Mouse (Mus musculus): ENCODE data around the gene Gm15319.
"Not testable (repeated sequence)": the region's sequence is repeated elsewhere in the genome, so short reads cannot be mapped to it uniquely, and the experiment has no call there.

Gene Gm15319

DNA sequence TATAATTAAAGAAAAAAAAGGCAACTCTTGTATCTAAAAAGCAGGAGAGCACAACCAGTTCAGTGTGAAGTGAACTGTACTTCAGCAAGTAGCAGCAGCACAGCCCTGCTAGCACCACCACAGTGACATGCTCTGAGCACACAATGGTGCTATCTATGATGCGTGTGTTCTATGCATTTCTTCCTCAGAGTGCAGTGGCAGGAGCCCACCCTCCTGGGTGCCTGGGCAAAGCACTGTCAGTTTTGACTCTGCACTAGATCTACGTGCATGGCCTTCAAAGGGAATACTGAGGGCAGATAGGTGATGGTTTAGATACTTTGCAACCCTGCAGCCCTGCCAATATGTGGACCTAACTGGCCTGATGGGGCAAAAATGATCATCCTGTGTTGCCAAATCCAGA lies at the start of gene Gm15319:
Gene Gm15319, minus strand, starts transcription at position 101 of the 400 bp plus-strand sequence.
- ATAC-seq (ENCODE audit: insufficient number of reproducible peaks, low FRiP score, low TSS enrichment): not testable (repeated sequence)

DNA sequence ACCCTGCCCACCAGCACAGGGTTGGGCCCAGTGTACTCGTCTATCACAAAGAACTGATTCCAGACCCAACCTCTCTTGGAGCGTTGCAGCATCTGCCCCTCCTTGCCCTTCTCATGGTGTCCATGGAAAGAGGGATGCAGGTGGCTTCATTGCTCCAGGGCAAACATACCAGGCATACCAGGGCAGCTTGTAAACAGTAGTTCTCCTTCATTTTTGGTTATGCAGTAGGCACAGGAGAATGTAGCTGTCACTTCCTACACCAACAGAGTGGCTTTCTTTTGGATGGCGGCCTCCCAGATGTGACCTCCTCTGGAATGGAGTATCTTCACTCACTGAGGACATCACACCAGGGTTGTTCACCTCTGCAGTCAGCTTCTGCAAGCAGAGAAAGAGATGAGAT lies 47.3 kb upstream of the Gm15319 start:
- ATAC-seq (ENCODE audit: insufficient number of reproducible peaks, low FRiP score, low TSS enrichment): not testable (repeated sequence)

DNA sequence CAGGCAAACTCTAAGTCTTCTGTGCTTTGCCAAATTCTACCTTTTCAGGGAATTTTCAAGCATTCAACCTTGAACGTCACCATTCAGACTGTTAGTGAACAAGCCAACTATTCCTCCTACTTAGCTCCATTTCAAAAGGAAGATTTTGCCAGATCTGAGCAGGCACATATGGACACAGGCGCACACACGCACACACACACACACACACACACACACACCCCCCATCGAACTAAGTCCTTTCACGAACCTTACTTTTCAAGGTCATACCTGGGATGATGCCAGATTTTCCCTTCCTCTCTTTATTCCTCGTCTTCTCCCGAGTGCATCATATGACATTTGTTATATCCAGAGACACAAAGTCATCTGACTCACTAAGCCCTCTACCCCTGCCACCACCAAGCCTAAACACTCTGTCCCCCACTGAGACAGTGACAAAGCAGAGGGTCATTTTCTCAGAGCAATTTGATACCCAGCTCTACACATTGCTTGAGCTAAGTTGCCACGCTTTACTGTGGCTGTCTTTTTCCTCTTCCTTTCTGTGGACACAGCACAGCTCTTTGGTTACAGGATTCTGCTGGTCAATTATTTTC lies 45.5 kb upstream of the Gm15319 start:
- not testable (repeated sequence) for ATAC-seq (ENCODE audit: insufficient number of reproducible peaks, low FRiP score, low TSS enrichment)

DNA sequence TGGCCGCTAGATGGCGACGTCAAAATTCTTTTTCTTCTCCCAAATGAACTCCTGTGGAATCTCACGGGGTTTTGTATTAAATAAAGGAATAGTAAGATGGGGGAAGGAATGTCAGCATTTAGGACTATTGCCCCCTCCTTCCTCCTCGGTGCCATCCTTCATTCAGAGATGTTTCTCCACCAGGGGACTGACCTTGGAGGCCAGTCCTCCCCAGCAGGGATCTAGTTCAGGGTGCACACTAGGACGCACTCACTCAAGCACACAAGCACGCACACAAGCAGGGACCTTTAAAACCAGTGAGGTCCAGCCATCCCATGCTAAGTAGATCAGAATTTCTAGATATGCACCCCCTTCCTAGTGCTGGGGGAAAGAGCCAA lies 26.3 kb upstream of the Gm15319 start:
- ATAC-seq (ENCODE audit: insufficient number of reproducible peaks, low FRiP score, low TSS enrichment): not testable (repeated sequence)

DNA sequence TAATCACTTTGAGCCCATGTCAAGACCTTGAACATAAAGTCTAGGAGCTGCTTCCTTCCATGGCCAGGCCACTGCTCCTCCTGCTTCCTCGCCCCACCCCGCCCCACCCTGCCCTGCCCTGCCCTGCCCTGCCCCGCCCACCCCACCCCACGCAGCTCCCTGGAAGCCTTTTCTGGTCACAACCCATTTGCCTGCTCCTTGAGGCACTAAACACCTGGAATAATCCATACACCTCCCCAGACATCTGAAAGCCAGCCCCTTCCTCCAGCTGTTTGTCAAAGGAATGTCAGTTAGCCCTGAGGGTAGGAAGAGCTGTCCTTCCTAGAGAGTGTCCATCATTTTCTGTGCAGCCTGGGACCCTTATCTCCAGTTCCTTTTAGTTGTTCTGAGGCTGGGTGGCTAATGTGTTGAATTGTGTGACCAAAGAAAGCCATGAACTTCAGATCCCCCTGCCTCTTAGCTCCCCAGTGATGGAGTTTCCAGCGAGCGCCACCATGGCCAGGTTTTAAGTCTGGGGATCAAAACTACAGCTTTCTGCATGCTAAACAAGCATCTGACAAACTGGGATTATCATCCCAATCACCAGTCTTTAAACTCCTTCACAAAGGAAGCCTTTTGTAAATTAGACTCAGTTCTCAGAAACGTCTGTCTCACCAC lies 25.8 kb upstream of the Gm15319 start:
- peak; percentile 61; the same call in 1 of the 2 replicates for ATAC-seq (ENCODE audit: insufficient number of reproducible peaks, low FRiP score, low TSS enrichment)

DNA sequence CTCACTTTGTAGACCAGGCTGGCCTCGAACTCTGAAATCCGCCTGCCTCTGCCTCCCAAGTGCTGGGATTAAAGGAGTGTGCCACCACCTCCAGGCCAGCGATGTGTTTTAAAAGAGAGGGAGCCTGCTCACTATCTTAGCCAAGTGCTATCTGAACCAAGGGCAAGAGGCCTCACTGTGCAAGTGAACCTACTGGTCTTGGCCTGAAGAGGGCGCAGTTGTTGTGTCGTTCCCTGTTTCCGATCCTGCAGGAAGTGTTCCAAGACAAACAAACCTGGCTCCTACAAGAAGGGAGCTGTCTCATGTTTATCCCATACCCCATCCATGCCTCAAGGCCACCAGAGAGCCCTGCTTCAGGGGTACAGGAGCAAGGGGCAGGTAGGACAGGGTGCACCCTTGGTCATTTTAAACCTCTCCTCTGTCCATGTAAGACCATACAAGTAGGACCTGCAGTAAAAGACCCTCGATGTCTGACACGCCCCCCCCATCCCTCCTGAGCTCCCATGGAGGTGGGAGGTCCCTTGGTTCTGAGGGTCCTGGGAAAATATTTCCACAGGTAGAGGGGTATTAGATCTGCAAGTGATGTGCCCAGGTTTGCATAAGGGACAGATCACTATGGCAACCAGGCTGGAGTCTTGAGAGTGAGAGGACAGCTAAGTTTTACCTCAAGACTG lies 24.2 kb upstream of the Gm15319 start:
- not testable (repeated sequence) for ATAC-seq (ENCODE audit: insufficient number of reproducible peaks, low FRiP score, low TSS enrichment)

DNA sequence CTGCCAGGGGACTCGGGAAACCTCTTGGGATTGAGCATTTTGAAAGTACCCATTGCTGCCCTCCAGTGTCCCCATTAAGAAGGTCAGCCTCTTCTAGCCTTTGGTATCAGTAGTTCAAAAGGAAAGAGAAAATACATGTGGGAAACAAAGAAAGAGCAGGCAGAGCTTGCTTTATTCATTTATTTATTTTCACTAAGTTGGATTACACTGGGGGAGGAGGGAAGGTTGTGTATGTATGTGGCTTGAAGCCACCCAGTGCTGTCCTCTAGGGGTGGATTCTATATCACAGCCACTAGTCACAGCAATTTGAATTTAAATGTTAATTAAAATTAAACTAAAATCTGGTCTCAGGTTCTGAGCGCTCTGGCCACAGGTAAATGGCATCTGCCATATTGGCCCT lies 22.0 kb upstream of the Gm15319 start:
- ATAC-seq (ENCODE audit: insufficient number of reproducible peaks, low FRiP score, low TSS enrichment): not testable (repeated sequence)

DNA sequence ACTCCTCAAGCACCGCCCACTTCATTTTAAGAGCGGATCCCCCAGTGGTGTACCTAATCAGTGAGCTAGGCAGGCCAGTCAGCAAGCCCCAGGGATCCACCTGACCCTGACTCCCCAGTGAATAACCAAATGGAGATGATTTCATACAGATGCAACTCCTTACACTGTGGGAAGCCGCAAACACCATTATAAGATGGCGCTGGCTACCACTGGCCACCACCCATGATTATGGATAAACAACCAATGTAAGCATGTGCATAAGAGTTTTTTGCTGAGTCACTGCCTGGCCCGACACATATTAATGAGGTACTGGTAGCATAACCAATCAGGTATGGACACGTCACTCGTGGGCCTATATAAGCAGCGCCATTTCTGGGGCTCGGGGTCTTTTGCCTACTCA lies 21.1 kb upstream of the Gm15319 start:
- not testable (repeated sequence) for ATAC-seq (ENCODE audit: insufficient number of reproducible peaks, low FRiP score, low TSS enrichment)

DNA sequence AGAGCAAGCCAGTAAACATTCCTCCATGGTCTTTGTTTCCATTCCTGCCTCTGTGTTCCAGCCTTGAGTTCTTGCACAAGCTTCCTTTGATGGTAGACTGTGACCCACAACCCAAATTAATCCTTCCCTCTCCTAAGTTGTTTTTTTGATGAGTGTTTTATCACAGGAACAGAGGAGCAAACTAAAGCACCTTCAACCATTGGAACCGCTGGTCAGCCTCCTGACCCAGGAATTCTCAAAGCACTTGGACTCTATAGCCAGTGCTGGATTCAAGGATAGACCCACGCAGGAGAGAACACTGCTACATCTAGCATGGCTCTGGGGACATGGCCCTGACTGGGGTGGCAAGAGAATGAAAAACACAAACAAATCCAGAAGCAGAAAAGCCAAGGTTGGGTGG lies 19.1 kb upstream of the Gm15319 start:
- ATAC-seq (ENCODE audit: insufficient number of reproducible peaks, low FRiP score, low TSS enrichment): not testable (repeated sequence)

DNA sequence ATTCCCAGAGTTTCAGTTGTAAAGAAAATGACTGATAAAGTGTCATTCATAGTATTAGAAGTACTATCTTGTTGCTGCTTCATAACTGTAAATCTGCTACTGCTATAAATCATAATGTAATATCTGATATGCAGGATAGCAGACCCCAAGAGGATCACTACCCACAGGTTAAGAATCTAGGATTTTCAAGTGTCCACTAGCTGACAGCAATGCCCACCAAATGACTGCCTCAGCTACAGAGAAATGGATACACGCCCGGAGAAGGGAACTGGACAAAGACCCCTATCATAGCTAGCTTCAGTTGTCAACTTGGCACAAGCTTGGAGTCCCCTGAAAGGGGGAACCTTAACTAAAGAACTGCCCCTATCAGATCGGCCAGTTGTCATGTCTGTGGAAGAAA lies 18.6 kb upstream of the Gm15319 start:
- ATAC-seq (ENCODE audit: insufficient number of reproducible peaks, low FRiP score, low TSS enrichment): not testable (repeated sequence)

DNA sequence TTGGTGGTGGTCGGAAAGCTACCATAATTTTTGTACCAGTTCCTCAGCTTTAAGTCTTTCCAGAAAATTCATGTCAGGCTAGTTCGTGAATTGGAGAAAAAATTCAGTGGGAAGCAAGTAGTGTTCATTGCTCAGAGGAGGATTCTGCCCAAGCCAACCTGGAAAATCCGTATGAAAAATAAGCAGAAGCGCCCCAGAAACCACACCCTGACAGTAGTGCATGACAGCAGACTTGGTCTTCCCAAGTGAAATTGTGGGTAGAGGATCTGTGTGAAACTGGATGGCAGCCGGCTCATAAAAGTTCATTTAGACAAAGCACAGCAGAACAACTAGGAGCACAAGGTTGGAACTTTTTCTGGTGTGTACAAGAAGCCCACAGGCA lies 18.2 kb upstream of the Gm15319 start:
- ATAC-seq (ENCODE audit: insufficient number of reproducible peaks, low FRiP score, low TSS enrichment): not testable (repeated sequence)

DNA sequence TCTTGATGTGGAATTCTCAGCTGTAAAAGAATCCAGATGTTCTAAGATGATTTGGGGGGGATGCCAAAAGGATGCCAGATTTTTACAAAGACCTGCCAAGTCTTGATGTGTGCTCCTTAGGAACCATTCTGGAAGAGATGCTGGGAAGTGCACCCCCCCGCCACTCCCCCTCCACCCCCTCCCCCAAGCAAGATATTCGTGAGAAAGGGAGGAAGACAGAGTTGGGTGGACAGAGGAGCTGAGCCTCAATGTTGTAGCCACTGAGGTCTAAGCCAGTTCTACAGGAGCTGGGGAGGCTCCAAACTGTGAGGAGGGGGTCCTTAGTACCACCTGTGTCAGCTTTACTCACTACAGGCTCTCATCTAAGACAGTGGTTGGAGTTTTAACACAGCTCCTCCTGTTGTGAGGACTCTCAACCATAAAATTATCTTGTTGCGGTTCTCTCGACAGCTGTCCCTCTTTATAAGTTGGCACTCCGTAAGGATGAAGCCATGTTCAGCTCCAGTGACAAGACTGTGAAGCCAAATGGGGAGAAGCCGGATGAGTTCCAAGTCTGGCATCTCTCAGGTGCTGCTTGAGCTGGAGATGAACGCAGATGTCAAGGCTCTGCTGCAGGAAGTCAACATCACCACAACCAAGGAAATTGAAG lies 17.7 kb upstream of the Gm15319 start:
- peak; percentile 91 for ATAC-seq (ENCODE audit: insufficient number of reproducible peaks, low FRiP score, low TSS enrichment)

DNA sequence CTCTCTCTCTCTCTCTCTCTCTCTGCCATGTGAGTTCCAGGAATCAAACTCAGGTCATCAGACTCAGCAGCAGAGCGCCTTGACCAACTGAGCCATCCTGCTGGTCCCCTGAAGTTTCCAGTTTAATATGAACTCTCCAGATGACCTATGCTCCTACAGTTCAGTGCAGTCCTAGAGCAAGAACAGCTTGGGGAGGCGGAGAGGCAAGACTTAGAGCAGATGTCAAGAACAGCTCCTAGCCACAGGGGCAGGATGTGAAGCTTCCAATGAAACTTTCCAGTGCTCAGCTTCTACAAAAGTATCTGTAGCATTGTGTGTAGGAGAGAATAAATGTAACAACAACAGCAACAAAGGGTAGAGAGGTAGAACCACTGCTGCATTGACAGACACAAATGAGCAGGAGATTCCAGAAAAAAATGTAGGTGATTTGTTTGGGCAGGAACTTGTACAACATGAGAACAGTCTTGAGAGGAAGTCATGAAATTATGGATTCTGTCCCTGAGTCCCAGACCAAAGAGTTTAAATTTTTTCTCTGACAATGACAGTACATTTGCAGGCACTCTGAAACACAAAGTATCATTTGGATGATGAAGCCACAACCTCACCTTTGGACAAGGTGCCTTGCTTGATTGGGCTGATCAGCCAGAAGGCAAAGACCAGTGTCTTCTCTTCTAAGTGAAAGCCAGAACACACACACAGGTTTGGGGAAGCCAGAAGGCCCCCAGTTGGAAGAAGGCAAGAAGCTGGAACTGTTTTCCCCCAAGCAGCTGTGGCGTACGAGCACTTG lies 16.8 kb upstream of the Gm15319 start:
- peak; percentile 68 for ATAC-seq (ENCODE audit: insufficient number of reproducible peaks, low FRiP score, low TSS enrichment)

DNA sequence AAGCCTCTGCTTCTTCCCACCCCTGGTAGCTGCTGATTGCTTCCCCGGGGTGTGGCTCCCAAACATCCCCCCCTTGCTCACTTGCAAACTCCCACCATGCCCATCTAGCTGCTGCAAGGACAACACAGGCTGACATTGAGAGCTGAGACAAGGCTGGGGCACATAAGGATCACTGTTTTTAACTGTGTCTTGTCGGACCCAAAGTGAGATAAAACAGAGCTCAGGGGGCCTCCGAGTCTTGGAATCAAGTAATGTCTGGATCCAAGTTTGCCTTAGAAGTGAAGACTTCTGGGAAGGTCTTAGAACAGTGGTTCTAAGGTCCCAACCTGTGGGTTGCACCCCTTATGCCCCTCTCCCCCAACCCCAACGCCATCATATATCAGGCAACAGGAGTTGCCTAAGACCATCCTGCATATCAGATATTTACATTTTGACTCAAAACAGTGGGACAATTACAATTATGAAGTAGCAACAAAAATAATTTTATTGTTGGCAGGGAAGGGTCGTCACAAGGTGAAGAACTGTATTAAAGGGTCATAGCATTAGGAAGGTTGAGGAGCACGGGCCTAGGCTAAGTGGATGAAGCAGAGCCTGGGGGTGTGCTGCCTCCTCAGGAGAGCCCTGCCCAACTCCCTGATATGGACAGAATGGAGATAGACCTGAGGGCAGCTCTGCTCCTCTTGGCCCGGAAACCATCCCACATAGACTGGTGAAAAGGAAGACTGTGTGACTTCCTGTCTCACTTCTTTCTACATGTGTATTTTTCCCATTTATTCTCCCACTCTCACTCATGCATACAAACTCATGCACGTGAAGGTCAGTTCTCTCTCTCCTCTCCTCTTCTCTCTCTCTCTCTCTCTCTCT lies 16.0 kb upstream of the Gm15319 start:
- peak; percentile 82 for ATAC-seq (ENCODE audit: insufficient number of reproducible peaks, low FRiP score, low TSS enrichment)

DNA sequence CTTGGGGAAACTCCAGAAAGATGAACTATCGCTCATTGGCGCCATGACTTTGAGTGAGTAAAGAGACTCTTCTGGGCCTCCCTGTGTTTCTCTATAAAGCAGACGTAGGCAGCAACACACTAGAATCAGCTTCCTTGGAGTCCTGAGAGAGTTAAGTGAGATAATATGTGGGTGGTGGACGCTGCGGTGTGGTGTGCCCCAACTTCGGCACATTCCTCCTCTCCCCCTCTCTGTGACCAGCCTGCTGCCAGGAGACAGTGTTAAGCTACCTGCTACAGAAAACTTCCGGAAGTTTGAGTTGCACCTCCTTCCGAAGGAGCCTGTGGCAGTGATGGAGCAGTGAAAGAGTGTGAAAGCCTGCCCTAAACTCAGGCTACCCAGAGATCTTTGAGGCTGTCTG lies 15.3 kb upstream of the Gm15319 start:
- ATAC-seq (ENCODE audit: insufficient number of reproducible peaks, low FRiP score, low TSS enrichment): not testable (repeated sequence)

DNA sequence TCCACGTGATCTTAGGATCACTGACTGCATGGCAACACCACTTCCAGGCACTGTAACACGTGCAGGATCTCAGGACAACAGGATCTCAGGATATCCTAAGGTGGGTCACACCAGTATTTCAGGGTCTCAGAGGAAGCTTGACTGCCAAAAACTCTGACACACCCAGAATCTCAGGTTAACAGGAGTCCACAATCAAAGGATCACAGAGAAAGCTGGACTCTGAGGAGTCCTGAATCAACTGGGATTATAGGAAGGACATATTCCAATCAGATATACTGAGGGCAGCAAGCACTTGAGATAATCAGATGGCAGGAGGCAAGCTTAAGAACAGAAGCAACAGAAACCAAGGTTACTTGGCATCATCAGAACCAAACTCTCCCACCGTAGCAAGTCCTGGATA lies 12.7 kb upstream of the Gm15319 start:
- not testable (repeated sequence) for ATAC-seq (ENCODE audit: insufficient number of reproducible peaks, low FRiP score, low TSS enrichment)

DNA sequence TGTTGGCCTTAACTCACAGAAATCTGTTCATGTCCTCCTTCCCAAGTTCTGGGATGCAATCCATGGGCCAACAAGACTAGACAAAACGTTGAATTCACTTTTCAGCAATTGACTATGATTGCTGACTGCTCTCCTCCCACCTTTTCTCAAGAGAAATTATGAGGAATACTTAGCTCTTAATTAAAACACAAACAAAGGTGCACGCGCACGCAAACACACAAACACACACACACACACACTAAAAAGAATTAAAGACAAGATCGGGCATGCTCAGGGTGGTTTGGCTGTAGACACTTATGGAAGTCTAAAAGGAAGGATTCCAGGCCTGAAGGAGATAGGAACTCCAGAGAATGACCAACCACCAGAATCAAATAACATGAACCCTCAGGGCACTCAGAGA lies 6.6 kb downstream of the Gm15319 start:
- not testable (repeated sequence) for ATAC-seq (ENCODE audit: insufficient number of reproducible peaks, low FRiP score, low TSS enrichment)

DNA sequence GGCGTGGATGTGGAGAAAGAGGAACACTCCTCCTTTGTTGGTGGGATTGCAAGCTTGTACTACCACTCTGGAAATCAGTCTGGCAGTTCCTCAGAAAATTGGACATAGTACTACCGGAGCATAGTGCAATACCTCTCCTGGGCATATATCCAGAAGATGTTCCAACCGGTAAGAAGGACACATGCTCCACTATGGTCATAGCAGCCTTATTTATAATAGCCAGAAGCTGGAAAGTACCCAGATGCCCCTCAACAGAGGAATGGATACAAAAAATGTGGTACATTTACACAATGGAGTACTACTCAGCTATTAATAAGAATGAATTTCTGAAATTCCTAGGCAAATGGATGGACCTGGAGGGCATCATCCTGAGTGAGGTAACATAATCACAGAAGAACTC lies 9.4 kb downstream of the Gm15319 start:
- not testable (repeated sequence) for ATAC-seq (ENCODE audit: insufficient number of reproducible peaks, low FRiP score, low TSS enrichment)

DNA sequence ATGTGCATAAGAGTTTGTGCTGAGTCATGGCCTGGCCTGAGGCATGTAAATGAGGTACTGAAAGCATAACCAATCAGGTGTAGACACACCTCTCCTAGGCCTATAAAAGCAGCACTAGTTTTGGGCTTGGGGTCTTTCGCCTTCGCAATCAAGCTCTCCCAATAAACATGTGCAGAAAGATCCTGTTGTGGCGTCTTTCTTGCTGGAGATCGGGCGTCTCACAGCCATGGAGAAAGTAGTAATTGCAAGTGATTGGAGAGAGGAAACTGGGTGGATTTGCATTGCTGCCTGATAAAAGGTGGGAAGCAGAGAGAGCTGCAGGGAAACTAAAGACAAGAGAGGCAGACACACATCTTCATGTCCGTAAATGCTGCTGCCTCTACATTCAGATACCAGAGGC lies 60.3 kb downstream of the Gm15319 start:
- not testable (repeated sequence) for ATAC-seq (ENCODE audit: insufficient number of reproducible peaks, low FRiP score, low TSS enrichment)
